Mouse (Mus musculus) ES-E14 (cell line): ENCODE measurements around the gene Rptor.

Experiments
- CHD2 ChIP-seq: IDR thresholded peaks from 2 replicates; pipeline ENCODE4 v1.6.1; 2014; ENCODE audit warnings: mild to moderate bottlenecking, low read depth, low read length, inconsistent platforms
- HCFC1 ChIP-seq: IDR thresholded peaks from 2 replicates; pipeline ENCODE4 v1.6.1; 2012; ENCODE audit warnings: low read length, inconsistent platforms, borderline replicate concordance; ENCODE audit not compliant: insufficient read depth
- ZNF384 ChIP-seq: IDR thresholded peaks from 2 replicates; pipeline ENCODE4 v1.6.1; 2012; ENCODE audit warnings: low read depth, low read length, inconsistent platforms

DNA sequence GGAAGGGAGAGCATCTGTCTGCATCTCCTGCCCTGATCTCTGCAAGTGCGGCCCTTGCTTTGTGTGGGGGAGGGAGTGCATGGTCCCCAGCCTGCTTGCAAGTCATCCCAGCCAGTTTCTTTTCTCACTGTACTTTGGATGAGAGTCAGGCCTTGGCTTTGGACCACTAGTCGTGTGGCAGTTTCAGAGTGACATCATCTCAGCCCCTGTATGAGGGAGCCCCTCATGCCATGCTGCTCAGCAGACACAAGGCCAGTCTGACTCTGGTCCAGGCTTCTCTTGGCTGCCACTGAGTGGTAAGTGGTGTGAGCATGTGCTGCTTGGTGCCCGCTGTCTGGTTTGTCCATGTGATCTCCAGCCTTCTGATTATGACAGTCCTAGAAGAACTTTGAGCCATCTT, 170.2 kb downstream of the Rptor start:
- TF ChIP-seq HCFC1: no peak
- no peak for TF ChIP-seq ZNF384
- no peak for TF ChIP-seq CHD2
